Mouse (Mus musculus) left cerebral cortex, postnatal 36 days (tissue): ENCODE data around the gene Pira2. TPM values are rescaled to one million over a fixed set of nuclear protein-coding genes. Genes with fewer than 3 reads are reported as not detected.
"Not testable (repeated sequence)": the region's sequence is repeated elsewhere in the genome, so short reads cannot be mapped to it uniquely, and the experiment has no call there.

ENCODE experiments used
- DNase-seq, 2 experiments: peaks; one replicate each; pipeline ENCODE4 v3.0.0; 2021 to 2022; ENCODE audit warnings: low spot score in 2 of 2, mixed read lengths in 1 of 2
- intact Hi-C: fragments of 180-260 bp; cut with DNase I; formaldehyde crosslinking; loops from one replicate; pipeline ENCODE4 v1.15.1; 2025
- total RNA-seq, 2 experiments: library from RNA; stranded (reverse); gene quantifications; 2 replicates each; pipeline ENCODE4 v1.2.3; 2021

The Pira2 gene
- not detected for total RNA-seq

DNA sequence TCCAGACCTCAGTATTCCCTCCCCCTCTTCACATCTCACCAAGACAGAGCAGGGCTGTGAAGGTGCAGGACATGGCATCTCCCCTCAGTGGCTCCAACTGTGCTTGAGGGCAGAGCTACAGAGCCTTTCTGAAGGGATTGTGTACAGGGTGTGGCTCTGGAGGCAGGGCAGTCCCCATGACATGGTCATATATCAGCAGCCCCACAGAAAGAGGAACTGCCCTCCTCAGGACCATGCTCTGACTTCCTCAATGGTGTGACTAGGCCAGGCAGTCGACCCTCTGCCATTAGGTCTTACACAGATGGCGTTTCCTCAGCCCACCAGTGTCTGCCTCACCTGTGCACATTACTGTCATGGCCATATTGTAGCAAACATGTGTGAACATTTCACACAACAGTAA is at the start of gene Pira2:
Pira2 (minus strand) TSS at position 101 of the 400 bp plus-strand sequence.
- intact Hi-C loops, DNase-seq: not testable (repeated sequence)

GRCm38 (mm10) chr7:3875032-3875431 is 30.2 kb upstream of the Pira2 start:
- intact Hi-C loops, DNase-seq: not testable (repeated sequence)

GRCm38 (mm10) chr7:3837854-3838253 is 7.0 kb downstream of the Pira2 start:
- DNase-seq, intact Hi-C loops: not testable (repeated sequence)

DNA sequence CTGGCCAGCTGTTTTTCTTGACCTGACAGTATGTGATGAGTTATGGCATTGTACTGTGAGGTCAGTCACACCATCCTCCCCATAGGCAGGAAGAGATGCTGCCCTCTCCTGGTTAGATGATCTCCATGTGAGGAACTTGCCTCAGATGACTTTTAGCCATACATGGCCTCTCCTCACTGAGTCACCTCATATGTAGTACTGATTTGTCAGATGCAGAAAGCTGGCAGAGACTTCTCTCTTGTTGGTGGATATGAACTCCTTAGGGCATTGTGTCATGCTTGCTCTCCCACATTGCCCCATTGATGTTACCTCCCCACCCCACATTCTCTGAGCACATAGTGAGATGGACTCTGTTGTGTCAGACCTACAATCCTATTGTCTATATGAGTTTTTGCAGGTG is 14.2 kb downstream of the Pira2 start:
- intact Hi-C loops, DNase-seq: not testable (repeated sequence)

DNA sequence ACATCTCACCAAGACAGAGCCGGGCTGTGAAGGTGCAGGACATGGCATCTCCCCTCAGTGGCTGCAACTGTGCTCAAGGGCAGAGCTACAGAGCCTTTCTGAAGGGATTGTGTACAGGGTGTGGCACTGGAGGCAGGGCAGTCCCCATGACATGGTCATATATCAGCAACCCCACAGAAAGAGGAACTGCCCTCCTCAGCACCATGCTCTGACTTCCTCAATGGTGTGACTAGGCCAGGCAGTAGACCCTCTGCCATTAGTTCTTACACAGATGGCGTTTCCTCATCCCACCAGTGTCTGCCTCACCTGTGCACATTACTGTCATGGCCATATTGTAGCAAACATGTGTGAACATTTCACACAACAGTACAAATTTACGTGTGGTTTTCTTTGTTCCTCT is 19.3 kb downstream of the Pira2 start, which contains the start of gene Gm15448:
Gm15448 (minus strand) TSS at position 89 of the 400 bp plus-strand sequence.
- intact Hi-C loops, DNase-seq: not testable (repeated sequence)

GRCm38 (mm10) chr7:3811912-3812311 is 32.9 kb downstream of the Pira2 start:
- not testable (repeated sequence) for DNase-seq
- intact Hi-C loops, result loop anchor here (10.0 kb wide), 1 partner anchor 93 kb away; no protein-coding TSS in a partner anchor

- intact Hi-C loops, result not testable (repeated sequence)
These were observed 41.9 kb downstream of the Pira2 start for GRCm38 (mm10) chr7:3802935-3803334.

GRCm38 (mm10) chr7:3799940-3800339 is 44.9 kb downstream of the Pira2 start:
- DNase-seq, intact Hi-C loops: not testable (repeated sequence)

More at GRCm38 (mm10) chr7:3802935-3803334, 41.9 kb downstream of the Pira2 start:
- DNase-seq, result not testable (repeated sequence)

DNA sequence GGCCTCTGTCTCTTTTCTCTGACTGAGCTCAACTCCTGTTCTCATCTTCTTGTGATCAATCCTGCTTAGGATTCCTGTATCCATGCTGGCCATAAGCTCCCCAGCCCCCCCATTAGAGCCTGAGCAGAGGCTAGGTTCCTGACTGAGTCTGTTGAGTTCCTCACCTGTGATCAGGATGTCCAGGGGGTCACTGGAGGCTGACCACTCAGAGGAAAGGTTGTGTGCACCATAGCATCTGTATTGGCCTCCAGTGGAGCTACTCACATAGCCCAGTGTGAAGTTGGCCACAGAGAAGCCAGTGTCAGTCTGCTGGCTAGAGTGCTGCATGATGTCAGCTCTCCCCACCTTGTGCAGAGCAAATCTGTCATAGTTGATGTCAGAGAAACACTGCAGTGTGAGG is 48.6 kb downstream of the Pira2 start:
- DNase-seq, intact Hi-C loops: not testable (repeated sequence)

Other genes with a start within 250 kb of the Pira2 start
- gene Oscar, start 228.9 kb downstream of the Pira2 start, total RNA-seq, result 1 to 10 TPM in 1 of 2 experiments, under 1 TPM in 1; 0.84 to 1.3 TPM
- gene Ndufa3, start 227.7 kb downstream of the Pira2 start, total RNA-seq, result 100 to 1,000 TPM; 483 to 557 TPM
- gene Tfpt, start 215.1 kb downstream of the Pira2 start, total RNA-seq, result 10 to 100 TPM; 39.7 to 47.8 TPM
- 10 to 100 TPM; 49.8 to 51.9 TPM for gene Prpf31, start 215.1 kb downstream of the Pira2 start, total RNA-seq
- gene Cnot3, start 199.8 kb downstream of the Pira2 start, total RNA-seq, result 10 to 100 TPM; 48.1 to 58.9 TPM
- gene Leng1, start 179.2 kb downstream of the Pira2 start, total RNA-seq, result 1 to 10 TPM; 6.7 to 6.8 TPM
- gene Tmc4, start 167.5 kb downstream of the Pira2 start, total RNA-seq, result 10 to 100 TPM in 1 of 2 experiments, 1 to 10 TPM in 1; 2.4 to 11.0 TPM
- gene Tsen34, start 152.2 kb downstream of the Pira2 start, total RNA-seq, result 10 to 100 TPM; 77.3 to 80.0 TPM
- gene Mboat7, start 151.5 kb downstream of the Pira2 start, total RNA-seq, result 100 to 1,000 TPM; 208 to 211 TPM
- 100 to 1,000 TPM; 312 to 356 TPM for gene Rps9, start 141.1 kb downstream of the Pira2 start, total RNA-seq
- under 1 TPM; 0.23 to 0.32 TPM for gene Pirb, start 124.7 kb downstream of the Pira2 start, total RNA-seq
- gene Gm15448, start 19.4 kb downstream of the Pira2 start, total RNA-seq, result not detected
- gene Gm14548, start 53.1 kb upstream of the Pira2 start, total RNA-seq, result not detected
- gene Lilra6, start 70.5 kb upstream of the Pira2 start, total RNA-seq, result not detected
- gene Lair1, start 218.2 kb upstream of the Pira2 start, total RNA-seq, result 1 to 10 TPM; 6.5 to 7.8 TPM